Mouse (Mus musculus) heart, embryonic 16.5 days (tissue): ENCODE data around the gene Plpp3. TPM values are rescaled to one million over a fixed set of nuclear protein-coding genes. Genes with fewer than 3 reads are reported as not detected.
A peak's percentile ranks its signal among the peaks of the same experiment; 100 is the strongest.

ENCODE experiments used
- ATAC-seq: fragments of 200-750 bp; cut with Nextera tagmentation; replicated peaks from 2 replicates; pipeline ENCODE4 v1.8.0; 2017; ENCODE audit warnings: moderate number of reproducible peaks; ENCODE audit not compliant: insufficient read depth, low FRiP score; ENCODE audit errors: extremely low read depth
- H3K27ac ChIP-seq: fragments of 300-500 bp; sonication (generic); 2 replicates; pipeline ENCODE4 v1.5.1; 2014; ENCODE audit warnings: mild to moderate bottlenecking, low read length, control low read depth, moderate library complexity
- H3K27me3 ChIP-seq: fragments of 300-500 bp; sonication (generic); 2 replicates; pipeline ENCODE4 v1.6.1; 2014; ENCODE audit warnings: low read length, mixed read lengths; ENCODE audit not compliant: control insufficient read depth, insufficient read depth
- H3K36me3 ChIP-seq: fragments of 300-500 bp; sonication (generic); 2 replicates; pipeline ENCODE4 v1.6.1; 2014; ENCODE audit not compliant: control insufficient read depth, insufficient read depth
- H3K4me1 ChIP-seq: fragments of 300-500 bp; sonication (generic); 2 replicates; pipeline ENCODE4 v1.6.1; 2014; ENCODE audit warnings: low read length, mixed read lengths; ENCODE audit not compliant: control insufficient read depth, insufficient read depth
- H3K4me2 ChIP-seq: fragments of 300-500 bp; sonication (generic); 2 replicates; pipeline ENCODE4 v1.6.1; 2014; ENCODE audit warnings: low read depth, mild to moderate bottlenecking, control low read depth, low read length
- H3K4me3 ChIP-seq: fragments of 300-500 bp; sonication (generic); 2 replicates; pipeline ENCODE4 v1.5.1; 2014; ENCODE audit warnings: mild to moderate bottlenecking, control low read depth, low read length
- H3K9ac ChIP-seq: fragments of 300-500 bp; sonication (generic); 2 replicates; pipeline ENCODE4 v1.6.1; 2014; ENCODE audit warnings: low read length, control low read depth
- H3K9me3 ChIP-seq: fragments of 300-500 bp; sonication (generic); replicated peaks from 2 replicates; pipeline ENCODE4 v1.6.1; 2016; ENCODE audit warnings: low read length; ENCODE audit not compliant: control insufficient read depth
- WGBS: fragments of 180-500 bp; shearing (Covaris S2); extraction: QIAGEN DNeasy Blood & Tissue Kit; methylation state at CpG from one replicate; pipeline ENCODE4 v1.1.7; 2014; 5-methylcytosine and 5-hydroxymethylcytosine counted together
- polyA plus RNA-seq: library from polyadenylated mRNA; unstranded; fragments of >200 nt; fragmentation: Nextera tagmentation; extraction: Ambion mirVana; gene quantifications from 2 replicates; pipeline ENCODE4 v1.2.1, GENCODE M21; 2015

Gene Plpp3
- polyA plus RNA-seq, 1 experiment from 2014 or later, result 40.8 TPM

DNA sequence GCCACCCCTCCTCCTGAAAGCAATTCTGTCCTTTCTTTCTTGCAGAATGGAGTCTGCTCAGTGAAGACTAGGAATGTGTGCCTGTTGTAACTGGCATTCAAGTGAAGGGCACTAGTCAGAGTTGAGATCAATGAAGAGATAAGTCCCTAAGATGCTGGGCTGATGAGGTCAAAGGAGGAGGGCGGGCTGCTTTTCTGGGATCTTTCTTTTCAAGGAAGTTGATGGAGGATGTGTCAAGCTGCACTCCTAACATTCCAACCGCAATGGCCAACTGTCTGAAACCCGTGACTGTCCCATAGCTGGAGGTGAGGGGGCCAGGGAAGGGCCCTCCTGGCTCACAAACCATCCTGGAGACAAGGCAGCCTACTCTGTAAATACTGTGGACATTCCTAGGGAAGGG, 118.5 kb downstream of the Plpp3 start:
- Histone ChIP-seq H3K9ac (no peak overlapping the region), H3K4me3 (no peak overlapping the region), H3K4me2 (no peak overlapping the region), H3K9me3 (no peaks in the 10 kb centered on the region), H3K27me3 (no peaks in the 10 kb centered on the region), H3K27ac (no peak overlapping the region), H3K36me3 (no peaks in the 10 kb centered on the region), H3K4me1 (peaks cover 19% of the 10 kb centered on the region)
- WGBS, result 50% methylated on average over 3 of the region's 3 CpGs
- no peak for ATAC-seq

DNA sequence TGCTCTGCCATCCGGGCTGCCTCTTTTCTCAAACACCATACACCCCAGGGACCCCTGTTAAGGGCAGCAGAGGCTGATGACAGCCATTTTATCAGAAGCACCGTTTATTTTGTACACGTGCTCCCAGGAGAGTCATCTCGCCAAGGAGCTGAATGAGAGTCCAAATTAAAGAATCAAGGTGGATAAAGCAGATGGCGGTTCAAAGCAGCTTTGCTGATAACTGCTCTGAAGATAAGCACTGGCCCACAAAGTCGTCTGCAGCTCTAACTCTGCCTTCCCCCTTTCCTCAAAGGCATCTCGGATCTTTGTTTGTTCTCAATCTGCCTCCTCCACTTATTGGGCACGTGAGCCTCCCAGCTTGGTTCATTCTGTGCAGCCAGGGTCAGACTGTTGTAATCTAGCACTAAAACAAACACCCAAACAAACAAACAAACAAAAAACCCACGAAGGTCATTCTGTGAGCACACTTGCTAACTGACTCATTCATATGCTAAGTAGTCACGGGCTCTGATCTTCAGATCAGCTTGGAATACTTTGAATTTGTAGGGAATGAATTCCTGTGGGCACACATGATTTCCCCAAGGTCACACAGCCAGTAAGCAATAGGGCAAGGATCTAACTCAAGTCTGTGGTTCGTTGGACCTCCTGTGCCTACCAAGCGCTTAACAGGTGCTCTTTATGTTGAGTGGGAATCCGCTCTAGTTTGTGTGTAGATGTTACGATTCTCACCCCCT, 119.1 kb downstream of the Plpp3 start:
- no peak overlapping the region for H3K9ac ChIP-seq
- no peak overlapping the region for H3K4me2 ChIP-seq
- peaks cover 19% of the 10 kb centered on the region for H3K4me1 ChIP-seq
- no peaks in the 10 kb centered on the region for H3K36me3 ChIP-seq
- no peak overlapping the region; the same call in 1 of the 2 replicates for H3K27ac ChIP-seq
- H3K9me3 ChIP-seq, result no peaks in the 10 kb centered on the region
- 31% methylated on average over 14 of the region's 14 CpGs for WGBS
- H3K27me3 ChIP-seq, result no peaks in the 10 kb centered on the region
- ATAC-seq, result no peak
- no peak overlapping the region for H3K4me3 ChIP-seq

DNA sequence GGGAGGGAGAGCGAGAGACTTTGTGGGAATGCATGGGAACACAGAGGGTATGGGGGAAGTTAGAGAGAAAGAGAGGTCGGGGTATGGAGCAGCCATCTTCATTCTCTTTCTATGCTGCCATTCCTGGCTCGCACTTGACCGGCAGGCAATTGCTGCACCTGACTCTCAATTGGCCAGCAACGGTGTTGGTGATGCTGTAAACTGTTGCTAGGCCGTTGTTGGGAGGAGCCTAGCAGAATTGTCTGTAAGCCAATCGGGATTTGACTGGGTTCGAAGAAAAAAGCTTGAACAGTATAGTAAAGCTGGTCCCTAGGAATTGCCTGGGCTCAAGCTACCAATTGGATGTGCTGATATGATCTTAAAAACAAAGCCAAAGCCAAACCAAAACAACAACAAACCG, 121.0 kb downstream of the Plpp3 start:
- Histone ChIP-seq H3K4me2 (no peak overlapping the region), H3K27ac (no peak overlapping the region), H3K27me3 (no peaks in the 10 kb centered on the region), H3K9ac (no peak overlapping the region), H3K4me3 (no peak overlapping the region), H3K4me1 (peaks cover 37% of the 10 kb centered on the region), H3K36me3 (no peaks in the 10 kb centered on the region), H3K9me3 (no peaks in the 10 kb centered on the region)
- no peak for ATAC-seq
- WGBS, result 77% methylated on average over 9 of the region's 9 CpGs

DNA sequence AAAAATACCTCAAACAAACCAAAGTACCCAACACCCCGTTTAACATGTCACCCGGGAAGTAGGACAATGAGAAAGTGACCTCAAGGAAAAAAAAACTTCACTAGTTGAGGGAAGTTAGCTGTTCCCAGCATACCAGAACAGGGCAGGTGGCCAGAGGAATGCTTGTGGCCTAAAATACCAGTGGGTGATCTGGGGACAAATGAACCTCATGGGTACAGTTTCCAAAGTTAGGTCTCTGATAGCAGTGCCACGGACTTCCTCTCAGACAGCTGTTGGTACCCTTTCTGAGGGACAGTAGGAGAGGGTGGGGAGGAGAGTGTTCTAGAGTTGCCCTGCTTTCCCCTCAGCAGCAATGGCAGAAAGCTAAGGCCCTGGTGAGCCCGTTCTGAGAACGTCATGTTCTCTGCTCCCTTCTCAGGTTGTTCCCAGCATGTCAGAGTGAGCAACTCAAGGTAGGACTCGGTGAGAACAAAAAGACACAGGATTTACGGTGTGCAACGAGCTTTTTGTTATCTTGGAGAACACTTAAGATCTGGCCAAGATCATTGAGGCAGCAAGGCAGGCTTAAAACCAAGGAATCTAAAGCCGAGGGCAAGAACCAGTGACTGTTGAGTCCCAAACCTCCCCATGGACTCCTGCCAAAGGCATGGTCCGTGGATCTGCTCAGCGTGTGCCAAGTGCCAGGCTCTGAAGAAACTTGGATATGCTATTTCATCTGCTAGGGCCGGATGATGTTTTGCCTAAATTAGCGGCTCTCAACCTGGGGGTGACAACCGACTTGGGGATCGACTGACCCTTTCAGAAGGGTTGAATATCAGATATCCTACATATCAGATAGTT, 121.6 kb downstream of the Plpp3 start:
- H3K4me1 ChIP-seq, result peaks cover 37% of the 10 kb centered on the region
- peak; percentile 83 for ATAC-seq
- H3K36me3 ChIP-seq, result no peaks in the 10 kb centered on the region
- H3K9me3 ChIP-seq, result no peaks in the 10 kb centered on the region
- H3K4me3 ChIP-seq, result no peak overlapping the region
- no peak overlapping the region for H3K4me2 ChIP-seq
- WGBS, result 61% methylated on average over 15 of the region's 15 CpGs
- no peaks in the 10 kb centered on the region for H3K27me3 ChIP-seq
- H3K9ac ChIP-seq, result no peak overlapping the region
- H3K27ac ChIP-seq, result peak overlapping the region; percentile 28

DNA sequence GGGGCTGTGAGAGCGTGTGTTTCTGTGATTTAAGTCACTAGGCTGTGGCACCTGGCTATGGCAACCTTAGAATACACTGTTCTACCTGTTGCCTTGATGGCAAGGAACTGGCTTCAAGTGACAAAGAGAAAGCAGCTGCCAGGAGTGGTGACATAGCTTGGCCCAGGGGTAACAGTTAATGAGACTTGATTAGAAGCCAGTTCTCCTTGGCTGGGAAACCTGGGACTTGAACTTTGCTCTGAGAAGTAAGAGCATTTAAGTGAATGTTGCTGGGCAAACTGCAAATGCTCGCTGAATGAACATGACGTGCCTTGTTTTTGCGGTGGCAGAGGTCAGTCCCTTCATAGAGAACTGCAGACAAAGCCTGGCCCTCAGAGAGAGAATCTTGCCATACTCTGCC, 122.7 kb downstream of the Plpp3 start:
- no peak for ATAC-seq
- no peak overlapping the region for H3K9ac ChIP-seq
- H3K27ac ChIP-seq, result no peak overlapping the region
- no peak overlapping the region for H3K4me3 ChIP-seq
- no peaks in the 10 kb centered on the region for H3K27me3 ChIP-seq
- H3K9me3 ChIP-seq, result no peaks in the 10 kb centered on the region
- WGBS, result 86% methylated on average over 4 of the region's 4 CpGs
- H3K36me3 ChIP-seq, result no peaks in the 10 kb centered on the region
- peaks cover 37% of the 10 kb centered on the region for H3K4me1 ChIP-seq
- no peak overlapping the region for H3K4me2 ChIP-seq

DNA sequence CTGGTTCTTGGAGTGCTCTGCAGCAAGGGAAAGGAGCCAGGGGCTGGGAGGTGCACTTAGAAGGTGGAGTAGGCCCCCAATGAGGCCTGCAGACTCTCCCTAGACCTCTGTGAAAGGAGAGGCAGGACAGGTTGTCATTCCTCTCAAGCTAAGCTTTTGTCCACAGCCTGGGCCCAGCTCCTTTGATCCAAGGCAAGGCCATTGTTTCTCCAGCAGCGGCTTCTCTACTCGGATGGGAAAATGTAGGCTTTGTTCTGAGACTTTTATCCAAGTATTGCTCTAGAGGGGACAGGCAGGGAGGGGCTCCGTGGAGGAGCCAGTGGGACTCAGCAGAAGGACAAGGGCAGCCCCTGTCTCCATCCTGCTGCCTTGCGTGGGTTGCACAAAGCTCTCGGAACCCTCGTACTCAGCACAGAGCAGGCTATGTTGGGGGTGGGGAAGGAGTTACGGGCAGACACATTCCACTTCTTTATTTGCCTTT, 124.6 kb downstream of the Plpp3 start:
- Histone ChIP-seq H3K36me3 (no peaks in the 10 kb centered on the region), H3K4me3 (no peak overlapping the region), H3K27me3 (no peaks in the 10 kb centered on the region), H3K27ac (no peak overlapping the region), H3K4me2 (no peak overlapping the region), H3K9ac (0 out of 2 replicates have a peak overlapping the region, but pooled peaks have one; percentile 3), H3K4me1 (peaks cover 29% of the 10 kb centered on the region), H3K9me3 (no peaks in the 10 kb centered on the region)
- 35% methylated on average over 7 of the region's 7 CpGs for WGBS
- ATAC-seq, result no peak

Other genes with a start within 250 kb of the Plpp3 start
- gene Fyb2, start 243.9 kb upstream of the Plpp3 start, polyA plus RNA-seq, result 0.26 and 0.41 TPM in 2 replicates
- 45.3 and 49.7 TPM in 2 replicates for gene Prkaa2, start 47.5 kb upstream of the Plpp3 start, polyA plus RNA-seq